11 mouse cellular contexts compared by ENCODE assay signal in the genomic region with DNA sequence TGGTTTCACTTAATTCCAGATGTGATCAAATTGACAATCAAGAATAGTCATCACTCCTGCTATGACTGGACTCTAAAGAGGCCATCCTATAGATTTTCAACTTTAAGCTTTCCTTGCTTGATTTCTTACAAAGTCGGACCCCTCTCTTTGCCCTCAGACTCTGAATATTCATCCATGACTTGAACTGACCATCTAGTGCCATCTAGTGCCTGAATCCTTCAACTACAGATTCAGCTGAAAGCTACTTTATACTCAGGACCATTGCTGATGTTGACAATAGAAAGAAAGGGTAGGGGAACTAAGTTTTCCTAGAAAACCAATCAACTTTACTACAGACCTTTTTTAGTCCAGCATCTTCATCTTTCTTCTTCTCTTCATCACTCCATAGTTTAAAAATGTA.
DNase-seq lines count a peak whose midpoint lies in the region; ATAC-seq and TF ChIP-seq lines count a peak whose summit lies in the region.
"Had no signal": no experiment of that assay in that cellular context is flagged by ENCODE, and none has a peak within 500 bp of the region (broad histone marks: within the 10 kb centered on the region; RNA-seq: fewer than 3 reads in every experiment).

No protein-coding gene starts in this region.

- TF ChIP-seq CTCF in kidney, adult 2 months (conservative IDR thresholded peaks at IDR 0.05; ENCODE audit: insufficient read depth, insufficient read length, low read depth, low read length): no peak

- no peaks in the 10 kb centered on the region for H3K4me1 ChIP-seq in kidney, adult 2 months (ENCODE audit: control insufficient read depth, insufficient read depth, low read length)
- no peaks in the 10 kb centered on the region for H3K4me1 ChIP-seq in kidney, embryonic 15.5 days
- no peaks in the 10 kb centered on the region for H3K4me1 ChIP-seq in midbrain, embryonic 11.5 days (ENCODE audit: control insufficient read depth, insufficient read depth, low read length)
- H3K4me1 ChIP-seq in midbrain, embryonic 10.5 days: no peaks in the 10 kb centered on the region
- H3K4me1 ChIP-seq in forebrain, embryonic 13.5 days: no peaks in the 10 kb centered on the region
- H3K4me1 ChIP-seq: heart, embryonic 13.5 days had no signal

- H3K27ac ChIP-seq in kidney, adult 2 months (ENCODE audit: insufficient read depth, low read depth, low read length): no peak overlapping the region
- H3K27ac ChIP-seq in kidney, embryonic 15.5 days: no peak overlapping the region
- no peak overlapping the region for H3K27ac ChIP-seq in midbrain, embryonic 11.5 days (ENCODE audit: low read depth, low read length)
- no peak overlapping the region for H3K27ac ChIP-seq in midbrain, embryonic 10.5 days (replicated peaks)
- H3K27ac ChIP-seq in forebrain, embryonic 13.5 days: no peak overlapping the region
- H3K27ac ChIP-seq: heart, embryonic 13.5 days; macrophage had no signal

- no peaks in the 10 kb centered on the region for H3K36me3 ChIP-seq in kidney, adult 2 months (ENCODE audit: control insufficient read depth, insufficient read depth, low read length)
- H3K36me3 ChIP-seq in kidney, embryonic 15.5 days: no peaks in the 10 kb centered on the region
- no peaks in the 10 kb centered on the region for H3K36me3 ChIP-seq in midbrain, embryonic 11.5 days (ENCODE audit: control insufficient read depth, insufficient read depth, low read length)
- no peaks in the 10 kb centered on the region for H3K36me3 ChIP-seq in midbrain, embryonic 10.5 days
- no peaks in the 10 kb centered on the region for H3K36me3 ChIP-seq in forebrain, embryonic 13.5 days (ENCODE audit: poor library complexity, severe bottlenecking)
- H3K36me3 ChIP-seq: heart, embryonic 13.5 days had no signal

- 6% methylated on average over 1 of the region's 1 CpGs for WGBS in kidney, adult 2 months
- 10% methylated on average over 1 of the region's 1 CpGs for WGBS in kidney, embryonic 15.5 days
- 20% methylated on average over 1 of the region's 1 CpGs for WGBS in midbrain, embryonic 11.5 days
- WGBS in midbrain, embryonic 10.5 days: 31% methylated on average over 1 of the region's 1 CpGs
- 15% methylated on average over 1 of the region's 1 CpGs for WGBS in forebrain, embryonic 13.5 days

- no peaks in the 10 kb centered on the region for H3K27me3 ChIP-seq in kidney, adult 2 months (replicated peaks; ENCODE audit: control insufficient read depth, insufficient read depth, low read length)
- no peaks in the 10 kb centered on the region for H3K27me3 ChIP-seq in kidney, embryonic 15.5 days
- no peaks in the 10 kb centered on the region for H3K27me3 ChIP-seq in midbrain, embryonic 11.5 days (ENCODE audit: control insufficient read depth, insufficient read depth, low read length)
- no peaks in the 10 kb centered on the region for H3K27me3 ChIP-seq in midbrain, embryonic 10.5 days (ENCODE audit: low read depth, poor library complexity, severe bottlenecking)
- no peaks in the 10 kb centered on the region for H3K27me3 ChIP-seq in forebrain, embryonic 13.5 days
- H3K27me3 ChIP-seq: heart, embryonic 13.5 days had no signal

- H3K9me3 ChIP-seq in kidney, embryonic 15.5 days (replicated peaks): no peaks in the 10 kb centered on the region
- no peaks in the 10 kb centered on the region for H3K9me3 ChIP-seq in midbrain, embryonic 11.5 days (ENCODE audit: control insufficient read depth, low read length)
- no peaks in the 10 kb centered on the region for H3K9me3 ChIP-seq in midbrain, embryonic 10.5 days (replicated peaks)
- H3K9me3 ChIP-seq in forebrain, embryonic 13.5 days (replicated peaks): no peaks in the 10 kb centered on the region
- H3K9me3 ChIP-seq: heart, embryonic 13.5 days had no signal

- ATAC-seq in kidney, embryonic 15.5 days (replicated peaks; ENCODE audit: low FRiP score): no peak
- peak; percentile 79 for ATAC-seq in midbrain, embryonic 11.5 days (ENCODE audit: low FRiP score)
- peak; percentile 59; the same call in 1 of the 2 replicates for ATAC-seq in forebrain, embryonic 13.5 days

- H3K9ac ChIP-seq in kidney, embryonic 15.5 days: no peak overlapping the region
- H3K9ac ChIP-seq in midbrain, embryonic 11.5 days (ENCODE audit: low read length): no peak overlapping the region
- H3K9ac ChIP-seq in forebrain, embryonic 13.5 days: no peak overlapping the region
- H3K9ac ChIP-seq: heart, embryonic 13.5 days had no signal

- TF ChIP-seq POLR2A in kidney, adult 2 months (IDR thresholded peaks at IDR 0.05; ENCODE audit: low read depth, low read length): no peak

- H3K4me2 ChIP-seq in kidney, embryonic 15.5 days: no peak overlapping the region
- no peak overlapping the region for H3K4me2 ChIP-seq in midbrain, embryonic 11.5 days
- H3K4me2 ChIP-seq in forebrain, embryonic 13.5 days: no peak overlapping the region
- H3K4me2 ChIP-seq: heart, embryonic 13.5 days had no signal

- no peak overlapping the region for H3K4me3 ChIP-seq in kidney, adult 2 months (ENCODE audit: insufficient read depth, low read depth, low read length)
- no peak overlapping the region for H3K4me3 ChIP-seq in kidney, embryonic 15.5 days (replicated peaks)
- no peak overlapping the region for H3K4me3 ChIP-seq in midbrain, embryonic 11.5 days (ENCODE audit: low read depth, low read length)
- no peak overlapping the region for H3K4me3 ChIP-seq in midbrain, embryonic 10.5 days
- H3K4me3 ChIP-seq in forebrain, embryonic 13.5 days: no peak overlapping the region
- H3K4me3 ChIP-seq: heart, embryonic 13.5 days had no signal

- peak; percentile 2 for DNase-seq in kidney, adult 2 months
- no peak for DNase-seq in midbrain, embryonic 11.5 days (ENCODE audit: low spot score, missing footprints)
- DNase-seq in midbrain, embryonic 10.5 days (ENCODE audit: low spot score): no peak
- peak; percentile 3 for DNase-seq in naive thymus-derived CD4-positive, alpha-beta T cell, adult 2 months (ENCODE audit: low read depth)
- DNase-seq in adrenal gland, postnatal 36 days: no peak
- DNase-seq: right cerebral cortex, adult 18-20 months; thymus, postnatal 14 days had no signal

Comparison
In these comparisons a context has a peak if more than half of its experiments do, and no peak if none do; other contexts are left out.
1. DNase-seq: peak in kidney, adult 2 months (single experiment) and naive thymus-derived CD4-positive, alpha-beta T cell, adult 2 months (single experiment); none in midbrain, embryonic 11.5 days (single experiment), midbrain, embryonic 10.5 days (single experiment) and adrenal gland, postnatal 36 days (0 of 2).